Mouse (Mus musculus): ENCODE results near the gene Atxn3.

Gene Atxn3

DNA sequence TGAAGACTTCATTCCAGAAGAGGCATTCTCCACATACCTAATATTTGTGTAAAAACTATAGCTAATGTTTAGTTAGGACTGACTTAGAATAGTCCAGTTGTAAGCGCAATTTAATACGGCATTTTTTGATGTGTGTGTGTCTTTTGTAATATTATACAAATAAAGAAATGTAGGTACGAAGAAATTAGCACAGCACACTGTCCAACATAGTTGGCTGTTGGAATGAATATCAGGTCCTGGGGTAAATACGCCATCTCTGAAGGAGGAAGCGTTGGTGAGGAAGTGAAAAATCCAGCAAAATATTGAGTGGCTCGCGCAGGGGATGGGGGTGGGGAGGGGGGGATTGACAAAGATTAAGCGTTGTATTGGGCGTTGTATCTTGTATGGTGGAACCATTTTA, 510 bp upstream of the Atxn3 start:
- peak; percentile 78 for DNase-seq

DNA sequence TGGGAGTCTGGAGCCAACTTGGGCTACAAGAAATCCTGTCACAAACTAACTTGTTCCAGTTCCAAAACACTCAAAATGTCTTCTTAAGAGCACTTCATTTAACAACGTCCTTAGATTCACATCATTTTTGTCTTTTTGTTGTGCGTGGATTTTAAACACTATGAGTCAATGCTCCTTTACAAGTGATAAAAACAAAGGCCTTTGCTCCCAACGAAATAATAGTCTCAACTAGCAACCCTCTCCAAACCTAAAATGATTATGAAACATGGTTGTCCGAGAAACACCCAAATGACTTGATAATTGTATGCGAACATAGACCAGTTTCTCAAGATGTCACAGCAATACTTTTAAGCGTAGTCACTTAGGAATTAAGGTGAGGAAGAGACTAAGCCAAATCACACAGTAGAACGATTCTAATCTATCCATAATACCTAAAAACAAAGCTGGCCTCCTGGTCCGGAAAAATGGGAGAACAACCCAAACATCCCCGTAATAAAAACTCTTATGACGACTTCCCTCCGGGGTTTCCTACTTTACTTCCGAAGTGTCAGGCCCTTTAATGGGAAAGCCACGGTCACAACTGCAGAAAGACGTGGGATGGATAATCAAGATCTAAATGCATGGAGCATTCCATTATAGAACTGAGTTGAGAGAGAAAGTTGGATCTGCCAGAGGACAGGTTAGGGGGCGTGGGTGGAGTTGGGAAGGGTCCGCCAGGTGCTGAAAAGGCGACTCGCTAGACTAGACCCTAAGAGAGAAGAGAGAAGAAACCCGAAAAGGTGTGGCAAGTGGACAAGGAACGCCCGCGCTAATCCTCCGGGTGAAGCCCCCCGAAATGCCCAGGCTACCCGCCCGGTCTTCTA, 736 bp downstream of the Atxn3 start:
- no peak for DNase-seq

DNA sequence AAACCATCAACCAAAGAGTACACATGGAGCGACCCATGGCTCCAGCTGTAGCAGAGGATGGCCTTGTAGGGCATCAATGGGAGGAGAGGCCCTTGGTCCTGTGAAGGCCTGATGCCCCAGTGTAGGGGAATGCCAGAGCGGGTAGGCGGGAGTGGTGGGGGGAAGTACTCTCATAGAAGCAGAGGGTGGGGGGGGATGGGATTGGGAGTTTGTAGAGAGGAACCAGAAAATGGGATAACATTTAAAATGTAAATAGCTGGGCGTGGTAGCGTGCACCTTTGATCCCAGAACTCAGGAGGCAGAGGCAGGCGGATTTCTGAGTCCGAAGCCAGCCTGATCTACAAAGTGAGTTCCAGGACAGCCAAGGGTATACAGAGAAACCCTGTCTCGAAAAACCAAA, 2.2 kb downstream of the Atxn3 start:
- peak; percentile 82 for DNase-seq

DNA sequence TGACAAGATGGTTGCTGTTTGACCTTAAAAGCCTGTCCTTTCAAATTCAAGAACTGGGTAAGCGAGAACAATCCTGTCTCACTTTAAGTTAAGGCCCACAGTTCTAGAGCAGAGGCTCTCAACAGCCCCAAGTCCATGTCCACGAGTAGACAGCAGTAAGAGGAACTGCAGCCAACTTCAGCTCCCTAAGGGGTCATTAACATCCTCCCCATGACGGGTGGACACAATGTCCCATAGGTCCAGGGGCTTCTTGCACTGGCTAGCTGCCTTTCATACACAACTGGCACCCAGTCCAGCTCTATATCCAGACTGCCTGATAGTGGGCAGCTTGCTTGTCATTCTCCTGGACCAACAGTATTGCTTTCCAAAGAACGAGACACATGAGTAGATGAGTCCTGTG, 9.2 kb downstream of the Atxn3 start:
- peak; percentile 90 for DNase-seq

DNA sequence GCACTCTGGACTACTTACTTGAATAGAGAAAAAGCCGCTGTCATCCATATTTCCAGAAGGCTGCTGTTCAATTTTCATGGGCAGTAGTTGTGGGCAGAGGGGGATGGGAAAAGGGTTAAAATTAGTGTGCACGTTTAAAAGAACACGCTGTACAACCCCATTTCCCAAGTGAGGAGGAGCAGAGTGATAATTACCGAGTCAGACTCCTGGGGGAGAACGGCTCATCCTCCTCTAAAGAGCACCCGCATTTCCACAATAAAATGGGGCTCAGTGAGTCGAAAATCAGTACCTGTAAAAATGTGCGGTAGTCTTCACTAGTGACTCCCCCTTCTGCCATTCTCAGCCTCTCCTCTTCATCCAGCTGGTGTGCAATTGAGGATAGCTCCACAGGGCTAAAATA, 10.1 kb downstream of the Atxn3 start:
- peak; percentile 67 for DNase-seq

DNA sequence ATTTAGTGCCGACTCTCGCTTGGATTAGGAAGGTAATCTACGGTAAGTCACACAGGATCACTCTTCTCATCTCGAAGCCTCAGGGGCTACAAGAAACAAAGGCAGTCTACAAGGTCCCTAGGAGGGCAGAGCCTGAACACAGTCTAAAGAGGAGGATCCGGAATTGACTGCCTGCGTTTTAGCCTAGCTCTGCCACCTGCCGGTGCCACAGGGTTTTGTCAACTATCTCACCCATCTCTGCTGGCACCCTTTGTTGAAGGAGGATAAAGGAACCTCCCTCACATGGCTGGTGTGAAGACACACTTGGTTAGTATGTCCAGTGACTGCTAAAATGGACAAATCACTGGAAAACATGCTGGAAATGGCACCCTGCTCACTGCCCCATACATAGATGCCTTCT, 20.5 kb downstream of the Atxn3 start:
- DNase-seq, result peak; percentile 28

DNA sequence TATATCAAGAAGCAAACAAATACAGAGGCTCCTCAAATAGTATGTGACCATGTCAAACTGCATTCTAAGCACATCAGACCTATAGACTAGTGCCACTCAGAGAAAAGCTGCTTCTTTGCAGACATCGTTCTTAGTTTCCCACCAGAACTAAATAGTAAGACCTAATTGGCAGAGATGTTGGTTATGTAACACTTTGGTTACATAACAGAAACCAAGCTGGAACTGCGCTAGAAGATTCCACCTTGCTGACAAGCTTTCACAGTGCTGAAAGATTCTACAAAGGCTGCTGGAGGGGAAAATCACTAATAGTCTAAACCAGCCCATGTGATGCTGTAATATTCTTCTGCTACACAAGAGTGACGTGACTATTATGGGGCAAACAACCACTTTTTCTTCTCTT, 22.8 kb downstream of the Atxn3 start:
- DNase-seq, result peak; percentile 61

DNA sequence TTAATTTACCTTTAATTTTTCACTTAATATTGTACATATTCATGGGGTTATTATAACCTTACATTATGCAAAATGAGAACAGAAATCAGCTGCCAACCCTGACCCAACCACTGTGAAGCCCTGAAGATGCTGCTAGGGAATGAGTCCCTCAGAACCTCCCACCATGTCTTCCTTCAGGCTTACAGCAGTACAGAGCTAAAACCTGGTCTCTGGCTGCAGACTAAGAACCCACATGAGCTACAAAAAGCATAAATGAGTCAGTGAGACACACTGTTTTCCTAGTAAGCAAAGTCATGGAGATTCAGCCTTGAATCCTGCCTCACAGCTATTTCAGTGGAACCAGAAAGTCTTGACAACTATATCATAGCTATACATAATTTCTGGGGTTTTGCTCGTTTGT, 29.6 kb downstream of the Atxn3 start:
- peak; percentile 43 for DNase-seq

DNA sequence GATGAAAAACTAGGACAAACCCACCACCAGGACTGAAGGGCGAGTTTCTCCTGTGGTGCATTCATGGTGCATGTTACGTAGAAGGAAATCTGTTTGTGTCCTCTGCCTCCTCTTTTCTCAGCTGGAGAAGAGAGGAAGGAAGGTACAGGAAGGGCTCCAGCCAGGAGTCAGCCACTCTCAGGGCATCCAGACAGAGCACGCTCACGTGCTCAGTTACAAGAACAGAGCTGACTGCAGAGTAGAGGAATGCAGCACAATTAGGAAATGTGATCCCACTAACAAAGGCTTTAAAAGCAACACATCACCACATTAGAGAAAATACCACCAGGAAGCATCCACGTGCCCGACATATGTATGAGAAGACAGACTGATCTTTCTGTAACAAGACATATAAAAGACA, 35.7 kb downstream of the Atxn3 start:
- no peak for DNase-seq

DNA sequence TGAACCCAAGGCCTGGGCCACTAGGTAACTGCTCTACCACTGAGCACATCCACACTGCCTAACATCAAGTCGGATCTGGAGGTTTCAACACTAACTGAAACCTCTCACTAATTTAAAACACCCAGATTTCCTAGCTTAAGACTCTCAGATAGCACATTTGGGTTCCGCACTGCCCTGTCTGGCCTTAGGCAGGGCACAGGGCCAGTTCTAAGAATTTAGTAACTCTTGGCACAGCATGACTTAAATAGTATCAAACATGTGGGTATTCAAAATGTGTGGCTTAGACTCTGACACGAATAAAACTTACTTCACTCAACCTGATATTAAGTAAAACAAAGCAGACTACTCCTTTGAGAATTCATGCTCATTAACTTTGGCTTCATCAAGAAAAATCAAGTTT, 38.2 kb downstream of the Atxn3 start:
- DNase-seq, result no peak

DNA sequence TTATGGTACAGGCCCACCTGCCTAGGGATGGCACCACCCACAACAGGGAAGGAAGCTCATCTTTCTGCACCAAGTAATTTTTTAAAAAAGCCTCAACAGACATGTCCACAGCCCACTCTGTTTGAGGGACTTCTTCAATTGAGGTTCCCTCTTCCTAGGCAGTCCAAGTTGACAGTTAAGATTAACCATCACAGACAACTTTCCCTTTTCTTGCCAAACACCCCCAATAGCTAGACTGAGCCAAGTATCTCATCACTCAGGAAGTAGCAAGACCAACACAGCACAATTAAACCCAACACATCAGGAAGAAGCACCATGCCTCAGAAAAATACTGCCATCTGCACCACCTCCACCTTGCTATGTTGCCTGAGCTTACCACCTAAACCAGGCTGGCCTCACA, 40.9 kb downstream of the Atxn3 start:
- no peak for DNase-seq

DNA sequence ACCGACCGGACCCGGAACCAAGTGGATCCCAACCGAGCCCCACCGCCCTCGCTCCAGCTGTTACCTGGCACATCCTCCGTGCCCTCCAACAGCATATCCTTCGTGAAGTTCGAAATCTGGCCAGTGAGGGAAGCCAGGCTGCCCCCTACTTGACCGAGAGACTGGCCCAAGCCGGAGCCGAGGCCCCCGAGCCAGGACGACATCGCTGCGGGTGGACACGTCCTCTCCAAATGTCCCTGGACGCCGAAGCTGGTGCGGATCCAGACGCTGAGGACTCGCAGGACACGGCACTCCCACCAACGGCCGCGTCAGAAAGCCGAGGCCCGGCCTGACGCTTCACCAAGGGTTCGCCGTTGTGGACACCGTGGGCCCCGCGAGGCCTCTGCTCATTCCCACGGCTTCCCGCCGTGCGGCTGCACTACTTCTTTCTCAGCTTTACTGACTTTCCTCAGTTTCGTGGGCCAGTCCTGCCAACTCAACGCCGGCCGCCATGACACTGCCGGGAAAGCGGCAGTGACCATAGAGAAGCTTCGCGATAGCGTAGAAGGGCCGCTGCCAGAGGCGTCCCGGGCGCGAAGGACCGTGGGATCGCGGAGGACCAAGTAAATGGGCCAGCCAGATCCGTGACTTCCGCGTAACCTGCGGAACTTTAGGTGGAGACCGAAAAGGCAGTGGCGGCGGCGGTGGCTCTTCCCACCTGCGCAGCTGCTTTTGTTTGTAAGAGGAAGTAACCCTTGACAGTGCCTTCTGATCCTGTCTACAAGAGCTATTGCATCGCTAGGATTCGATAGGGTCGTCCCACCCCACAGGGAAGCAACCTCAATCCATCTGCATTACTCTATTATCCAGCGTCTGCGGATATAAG, 45.2 kb downstream of the Atxn3 start, which contains the start of gene Trip11:
TSS of gene Trip11 (minus strand) at position 642 of the 865 bp plus-strand sequence.
- peak; percentile 99 for DNase-seq

DNA sequence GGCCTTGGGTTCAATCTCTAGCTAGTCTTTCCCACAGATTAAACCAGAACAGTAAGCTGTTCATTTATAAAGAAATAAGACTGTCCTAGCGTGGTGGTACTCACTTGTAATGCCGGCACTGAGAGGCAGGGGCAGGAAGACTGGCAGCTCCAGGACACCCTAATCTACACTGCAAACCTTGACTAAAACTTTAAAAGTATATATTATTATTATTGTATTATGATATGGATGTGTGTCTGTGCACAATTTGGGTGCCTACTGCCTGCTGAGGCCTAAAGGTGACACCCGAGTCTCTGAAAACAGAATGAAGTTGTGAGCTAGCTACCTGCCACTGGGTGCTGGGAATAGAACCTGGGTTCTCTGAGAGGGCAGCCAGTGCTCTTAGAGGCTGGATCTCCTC, 46.7 kb downstream of the Atxn3 start:
- peak; percentile 74 for DNase-seq

DNA sequence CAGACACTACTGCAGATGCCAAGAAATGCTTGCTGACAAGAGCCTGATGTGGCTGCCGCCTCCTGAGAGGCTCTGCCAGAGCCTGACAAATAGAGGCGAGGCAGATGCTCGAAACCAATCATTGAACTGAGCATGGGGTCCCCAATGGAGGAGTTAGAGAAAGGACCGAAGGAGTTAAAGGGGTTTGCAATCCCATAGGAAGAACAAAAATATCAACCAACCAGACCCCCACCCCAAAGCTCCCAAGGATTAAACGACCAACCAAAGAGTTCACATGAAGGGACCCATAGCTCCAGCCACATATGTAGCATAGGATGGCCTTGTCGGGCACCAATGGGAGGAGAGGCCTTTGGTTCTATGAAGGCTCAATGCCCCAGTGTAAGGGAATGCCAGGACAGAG, 47.7 kb downstream of the Atxn3 start:
- peak; percentile 75 for DNase-seq

DNA sequence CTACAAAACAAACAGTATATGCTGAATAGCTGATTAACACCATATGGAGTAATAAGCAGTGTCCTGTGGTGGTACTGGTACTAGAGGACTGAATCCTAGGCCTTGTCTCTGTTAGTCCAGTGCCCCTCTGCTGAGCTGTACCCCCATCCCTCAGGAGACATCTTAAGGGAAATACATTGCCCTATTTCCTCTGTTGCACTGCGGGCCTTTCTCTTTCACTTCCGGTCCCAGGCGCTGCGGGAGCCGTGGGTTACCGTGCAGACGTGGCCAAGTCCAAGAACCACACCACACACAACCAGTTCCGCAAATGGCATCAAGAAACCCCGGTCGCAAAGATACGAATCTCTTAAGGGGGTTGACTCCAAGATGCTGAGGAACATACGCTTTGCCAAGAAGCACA, 52.2 kb downstream of the Atxn3 start:
- DNase-seq, result peak; percentile 89

DNA sequence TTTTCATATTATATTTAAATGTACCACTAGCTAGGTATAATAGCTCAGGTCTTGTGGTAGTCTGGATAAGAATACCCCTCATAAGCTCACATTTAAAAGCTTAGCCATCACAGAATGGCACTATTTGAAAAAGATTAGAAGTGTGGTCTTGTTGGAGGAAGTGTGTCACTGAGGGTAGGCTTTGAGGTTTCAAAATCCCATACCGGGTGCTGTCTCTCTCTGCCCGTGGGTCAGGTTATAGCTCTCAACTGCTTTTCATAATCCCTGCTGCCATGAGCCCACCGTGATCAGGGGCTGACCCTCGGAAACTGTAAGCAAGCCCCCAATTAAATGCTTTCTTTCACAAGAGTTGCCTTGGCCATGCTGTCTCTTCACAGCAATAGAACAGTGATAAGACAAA, 53.1 kb downstream of the Atxn3 start:
- no peak for DNase-seq

DNA sequence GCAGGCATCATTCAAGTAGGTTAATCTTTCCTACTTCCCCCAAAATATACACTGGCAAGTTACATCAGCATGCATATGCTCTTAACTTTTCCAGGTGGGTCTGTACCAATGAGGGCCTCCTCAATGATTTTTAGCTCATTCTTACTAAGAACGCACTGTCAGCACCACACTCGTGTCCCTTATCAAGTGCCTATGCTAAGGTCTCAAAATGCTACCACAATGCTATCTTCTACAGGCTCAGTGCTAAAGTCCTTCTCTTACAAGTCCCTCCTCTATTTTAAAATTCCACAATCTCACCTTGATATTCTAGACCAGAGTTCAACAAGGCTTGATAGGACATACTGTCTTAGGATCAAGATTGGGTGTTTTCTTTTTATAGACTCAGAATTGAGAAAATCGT, 53.9 kb downstream of the Atxn3 start:
- DNase-seq, result peak; percentile 16

DNA sequence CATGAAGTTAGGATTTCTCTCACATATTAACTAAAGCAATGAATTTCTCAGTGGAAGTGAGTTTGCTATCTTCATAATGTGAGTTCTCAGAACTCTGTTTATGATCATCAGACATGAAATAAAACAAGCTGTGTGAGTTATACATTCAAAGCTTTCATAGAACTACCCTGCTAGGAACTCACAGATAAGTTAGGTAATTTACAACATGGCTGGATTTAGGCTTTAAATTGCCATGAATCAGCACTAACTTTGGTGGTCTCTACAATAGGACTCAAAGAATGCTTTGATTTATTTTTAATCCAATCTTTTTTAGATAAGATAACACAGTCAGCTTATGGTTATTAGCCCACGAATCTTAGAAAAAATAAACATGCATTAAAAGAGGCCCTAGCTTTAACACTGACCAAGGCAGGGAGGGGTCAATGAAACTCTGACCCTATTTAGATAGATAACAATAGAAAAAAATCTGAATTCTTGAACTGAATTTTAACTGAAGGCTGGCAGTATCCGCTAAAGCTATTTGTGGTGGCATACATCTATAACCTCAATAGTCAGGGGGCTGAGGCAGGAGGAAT, 58.3 kb downstream of the Atxn3 start:
- no peak for DNase-seq

DNA sequence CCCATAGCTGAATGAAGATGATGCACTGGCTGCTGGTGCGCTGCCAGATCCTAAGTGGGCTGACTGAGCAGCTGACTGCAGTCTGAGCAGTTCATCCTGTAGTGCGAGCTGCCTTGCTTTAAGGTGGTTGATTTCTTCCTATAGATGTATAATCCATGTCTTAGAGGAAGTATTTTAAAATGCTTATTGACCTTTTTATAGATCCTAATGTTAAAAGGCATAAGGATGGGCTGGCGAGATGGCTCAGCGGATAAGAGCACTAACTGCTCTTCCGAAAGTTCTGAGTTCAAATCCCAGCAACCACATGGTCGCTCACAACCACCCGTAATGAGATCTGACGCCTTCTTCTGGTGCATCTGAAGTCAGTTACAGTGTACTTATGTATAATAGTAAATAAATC, 59.1 kb downstream of the Atxn3 start:
- DNase-seq, result peak; percentile 53

DNA sequence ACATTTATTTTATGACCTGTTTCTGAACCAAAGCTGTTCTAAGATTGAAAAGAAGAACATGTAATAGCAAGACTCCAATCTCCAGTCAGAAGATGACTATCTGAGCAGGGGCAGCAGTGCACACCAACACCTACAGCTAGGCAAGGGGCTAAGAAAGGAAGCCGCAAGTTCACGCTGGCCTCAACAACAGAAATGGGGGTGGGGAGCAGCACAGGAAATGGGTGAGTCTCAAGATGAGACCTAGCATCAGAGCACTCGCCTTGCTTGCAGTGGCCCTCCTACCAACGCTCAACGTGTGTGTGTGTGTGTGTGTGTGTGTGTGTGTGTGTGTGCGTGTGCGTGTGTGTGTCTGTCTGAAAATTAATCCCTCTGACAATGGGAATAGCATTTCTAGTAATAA, 60.9 kb downstream of the Atxn3 start:
- no peak for DNase-seq

DNA sequence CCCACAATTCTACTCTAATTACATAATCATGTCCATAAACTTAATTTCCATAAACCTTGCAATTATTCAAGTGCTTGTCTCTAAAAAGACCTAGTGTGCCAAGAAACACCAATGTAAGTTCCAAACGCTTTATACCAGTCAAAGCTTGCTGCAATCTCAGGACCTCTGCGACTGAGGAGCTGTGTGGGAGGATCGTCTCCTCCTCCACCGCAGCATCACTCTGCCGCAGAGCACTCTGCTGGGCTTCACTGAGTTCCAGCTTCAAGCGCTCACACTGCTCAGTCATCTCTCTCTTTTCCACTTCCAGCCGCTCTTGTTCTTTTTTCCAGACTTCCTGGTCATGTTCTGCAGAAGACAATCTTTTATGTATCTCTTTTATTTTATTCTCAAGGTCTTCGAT, 64.8 kb downstream of the Atxn3 start:
- peak; percentile 33 for DNase-seq

DNA sequence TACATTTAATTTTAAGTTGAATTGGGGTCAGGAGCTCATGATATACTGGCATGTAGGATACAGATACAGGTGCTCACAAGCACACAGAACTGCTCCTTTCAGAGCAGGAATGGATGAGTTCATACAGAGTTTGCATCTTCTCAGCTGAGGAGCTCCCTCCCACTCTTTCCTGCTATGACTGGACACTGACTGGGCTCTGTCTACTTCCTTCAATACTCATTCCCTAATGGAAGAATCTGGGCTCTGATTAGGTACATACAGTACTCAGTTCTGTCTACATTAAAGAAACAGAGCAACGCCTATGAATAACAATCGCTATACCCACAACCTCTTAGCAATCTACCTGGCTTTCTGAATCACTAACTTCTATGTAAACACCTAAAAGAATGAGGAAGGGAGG, 65.2 kb downstream of the Atxn3 start:
- no peak for DNase-seq

DNA sequence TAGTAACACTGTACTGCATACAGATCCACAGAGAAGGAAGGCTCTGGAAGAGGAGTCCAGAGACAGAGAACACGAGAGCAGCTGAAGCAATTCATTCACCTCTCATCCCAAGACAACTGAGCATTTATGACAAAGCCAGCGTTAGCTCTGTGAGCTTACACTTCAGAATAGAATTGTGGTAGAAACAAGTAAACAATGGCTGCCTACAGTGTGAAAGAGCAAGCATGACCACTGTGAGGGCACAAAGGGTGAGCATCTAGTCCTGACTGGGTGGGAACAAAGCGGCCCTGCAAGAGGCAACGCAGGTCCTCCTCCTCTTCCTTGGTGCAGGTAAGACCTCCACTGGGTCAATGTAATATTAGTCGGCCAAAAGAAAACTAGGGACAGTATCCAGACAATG, 67.0 kb downstream of the Atxn3 start:
- peak; percentile 61 for DNase-seq

DNA sequence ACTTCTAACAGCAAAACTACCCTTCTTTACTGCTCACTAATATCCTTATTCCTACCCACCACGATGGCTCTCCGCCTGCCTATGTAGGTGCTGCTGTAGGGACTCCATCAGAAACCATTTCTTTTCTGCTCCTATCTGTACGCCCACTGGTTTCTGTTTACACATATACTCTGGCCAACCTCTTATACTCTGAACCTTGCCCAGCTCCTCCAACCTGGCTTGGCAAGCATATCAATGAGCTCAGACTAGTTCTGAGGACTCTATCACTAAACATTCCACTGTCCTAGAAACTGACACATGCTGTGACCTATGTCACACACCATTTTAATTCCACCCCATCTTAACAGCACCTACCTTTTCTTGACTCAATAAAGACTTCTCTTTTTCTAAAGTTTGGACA, 68.7 kb downstream of the Atxn3 start:
- DNase-seq, result peak; percentile 88
